Mouse (Mus musculus) MEL (cell line): ENCODE measurements around the gene Gm20708.

Experiments
- CTCF ChIP-seq, 3 experiments: IDR thresholded peaks in 2 of 3; conservative IDR thresholded peaks in 1 of 3; 2 replicates each; pipeline ENCODE4 v1.5.1; 2011 to 2012; ENCODE audit warnings: low read length in 3 of 3, low read depth in 2 of 3, mild to moderate bottlenecking in 2 of 3, improper control_type of control experiment in 1 of 3, inconsistent platforms in 1 of 3, mixed read lengths in 1 of 3, moderate library complexity in 1 of 3; ENCODE audit not compliant: control insufficient read depth in 1 of 3, insufficient read depth in 1 of 3, poor library complexity in 1 of 3, severe bottlenecking in 1 of 3
- ETS1 ChIP-seq: IDR thresholded peaks from 2 replicates; pipeline ENCODE4 v1.6.1; 2012; ENCODE audit warnings: low read depth, mild to moderate bottlenecking, inconsistent platforms, low read length, improper control_type of control experiment, moderate library complexity
- GATA1 ChIP-seq: IDR thresholded peaks from 2 replicates; pipeline ENCODE4 v1.6.1; 2011; ENCODE audit warnings: low read depth, low read length, improper control_type of control experiment
- POLR2A ChIP-seq, 2 experiments: IDR thresholded peaks; 2 replicates each; pipeline ENCODE4 v1.6.1; 2011 to 2012; ENCODE audit warnings: low read length in 2 of 2, mild to moderate bottlenecking in 2 of 2, control low read depth in 1 of 2, improper control_type of control experiment in 1 of 2, low read depth in 1 of 2, moderate library complexity in 1 of 2; ENCODE audit not compliant: control insufficient read depth in 1 of 2, insufficient read depth in 1 of 2, poor library complexity in 1 of 2
- SIN3A ChIP-seq: IDR thresholded peaks from 2 replicates; pipeline ENCODE4 v1.6.1; 2012; ENCODE audit warnings: low read length, improper control_type of control experiment, inconsistent platforms

DNA sequence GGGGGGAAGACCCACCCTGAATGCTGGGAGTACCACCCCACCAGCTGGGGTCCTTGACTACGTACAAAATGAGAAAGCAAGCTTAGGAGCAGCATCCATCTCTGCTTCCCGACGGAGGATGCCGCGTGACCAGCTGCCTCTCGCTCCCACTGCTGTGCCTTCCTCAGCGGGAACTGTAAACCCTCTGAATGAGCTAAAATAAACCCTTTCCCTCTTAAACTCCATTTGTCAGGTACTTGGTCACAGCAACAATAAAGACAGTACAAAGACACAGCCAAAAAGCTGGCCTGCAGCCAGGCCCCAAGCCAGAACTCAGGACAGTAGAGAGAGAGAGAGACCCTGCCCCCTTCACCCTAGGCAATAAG is 39.8 kb upstream of the Gm20708 start:
- TF ChIP-seq POLR2A (IDR thresholded peaks at IDR 0.05; ENCODE audit: control insufficient read depth in 1 of 2, insufficient read depth in 1 of 2, low read depth in 1 of 2, low read length in 2 of 2, poor library complexity in 1 of 2) (no peak), GATA1 (no peak), SIN3A (no peak), ETS1 (no peak), CTCF (IDR thresholded peaks at IDR 0.05 in 2 of 3, conservative IDR thresholded peaks at IDR 0.05 in 1 of 3; ENCODE audit: control insufficient read depth in 1 of 3, insufficient read depth in 1 of 3, low read depth in 2 of 3, low read length in 3 of 3, poor library complexity in 1 of 3, severe bottlenecking in 1 of 3) (no peak)
